Mouse (Mus musculus): ENCODE results near the gene Mllt3. TPM values are rescaled to one million over a fixed set of nuclear protein-coding genes. Genes with fewer than 3 reads are reported as not detected.

Gene Mllt3
- polyA plus RNA-seq, 1 experiment = 4.0 TPM

GRCm38 (mm10) chr4:87893498-87893897 lies 139.7 kb downstream of the Mllt3 start:
- no peaks in the 10 kb centered on the region for H3K9me3 ChIP-seq
- H3K27me3 ChIP-seq (replicated peaks) = no peaks in the 10 kb centered on the region
- peaks cover 8% of the 10 kb centered on the region; the same call in 1 of the 2 replicates for H3K4me1 ChIP-seq
- H3K36me3 ChIP-seq (replicated peaks; ENCODE audit: low read length) = no peaks in the 10 kb centered on the region
- TF ChIP-seq FLI1 (IDR thresholded peaks at IDR 0.05; ENCODE audit: low read length) (no peak), GATA1 (IDR thresholded peaks at IDR 0.05; ENCODE audit: borderline replicate concordance, low read length) (no peak)
- H3K4me3 ChIP-seq (replicated peaks) = no peak overlapping the region

- TF ChIP-seq GATA1 (IDR thresholded peaks at IDR 0.05; ENCODE audit: borderline replicate concordance, low read length) (no peak), FLI1 (IDR thresholded peaks at IDR 0.05; ENCODE audit: low read length) (no peak)
- H3K36me3 ChIP-seq (replicated peaks; ENCODE audit: low read length) = no peaks in the 10 kb centered on the region
- peaks cover 8% of the 10 kb centered on the region; the same call in 1 of the 2 replicates for H3K4me1 ChIP-seq
- no peaks in the 10 kb centered on the region for H3K27me3 ChIP-seq (replicated peaks)
- no peak overlapping the region for H3K4me3 ChIP-seq (replicated peaks)
- H3K9me3 ChIP-seq = no peaks in the 10 kb centered on the region
These were observed 140.2 kb downstream of the Mllt3 start for GRCm38 (mm10) chr4:87893012-87893411.

GRCm38 (mm10) chr4:87883225-87883875 lies 149.8 kb downstream of the Mllt3 start:
- no peaks in the 10 kb centered on the region for H3K27me3 ChIP-seq (replicated peaks)

GRCm38 (mm10) chr4:87881995-87882394 lies 151.2 kb downstream of the Mllt3 start:
- Histone ChIP-seq H3K4me1 (no peaks in the 10 kb centered on the region), H3K9me3 (no peaks in the 10 kb centered on the region), H3K4me3 (replicated peaks) (no peak overlapping the region), H3K27me3 (replicated peaks) (no peaks in the 10 kb centered on the region), H3K36me3 (replicated peaks; ENCODE audit: low read length) (no peaks in the 10 kb centered on the region)
- no peak for TF ChIP-seq GATA1 (IDR thresholded peaks at IDR 0.05; ENCODE audit: borderline replicate concordance, low read length)
- no peak for TF ChIP-seq FLI1 (IDR thresholded peaks at IDR 0.05; ENCODE audit: low read length)

More at GRCm38 (mm10) chr4:87883225-87883875, 149.8 kb downstream of the Mllt3 start:
- no peak for TF ChIP-seq FLI1 (IDR thresholded peaks at IDR 0.05; ENCODE audit: low read length)
- no peaks in the 10 kb centered on the region for H3K4me1 ChIP-seq
- no peaks in the 10 kb centered on the region for H3K36me3 ChIP-seq (replicated peaks; ENCODE audit: low read length)
- no peaks in the 10 kb centered on the region for H3K9me3 ChIP-seq
- no peak overlapping the region for H3K4me3 ChIP-seq (replicated peaks)

- no peaks in the 10 kb centered on the region for H3K9me3 ChIP-seq
- no peaks in the 10 kb centered on the region for H3K36me3 ChIP-seq (replicated peaks; ENCODE audit: low read length)
- no peaks in the 10 kb centered on the region for H3K27me3 ChIP-seq (replicated peaks)
- no peaks in the 10 kb centered on the region for H3K4me1 ChIP-seq
- no peak overlapping the region for H3K4me3 ChIP-seq (replicated peaks)
- no peak for TF ChIP-seq GATA1 (IDR thresholded peaks at IDR 0.05; ENCODE audit: borderline replicate concordance, low read length)
- no peak for TF ChIP-seq FLI1 (IDR thresholded peaks at IDR 0.05; ENCODE audit: low read length)
These were observed 151.6 kb downstream of the Mllt3 start for GRCm38 (mm10) chr4:87881583-87881982.

- Histone ChIP-seq H3K4me1 (no peaks in the 10 kb centered on the region), H3K9me3 (no peaks in the 10 kb centered on the region), H3K27me3 (replicated peaks) (no peaks in the 10 kb centered on the region), H3K36me3 (replicated peaks; ENCODE audit: low read length) (no peaks in the 10 kb centered on the region), H3K4me3 (replicated peaks) (no peak overlapping the region)
- TF ChIP-seq GATA1 (IDR thresholded peaks at IDR 0.05; ENCODE audit: borderline replicate concordance, low read length) = no peak
- TF ChIP-seq FLI1 (IDR thresholded peaks at IDR 0.05; ENCODE audit: low read length) = no peak
These were observed 152.9 kb downstream of the Mllt3 start for GRCm38 (mm10) chr4:87880297-87880696.

GRCm38 (mm10) chr4:87878701-87879100 lies 154.5 kb downstream of the Mllt3 start:
- H3K9me3 ChIP-seq = no peaks in the 10 kb centered on the region
- no peak overlapping the region for H3K4me3 ChIP-seq (replicated peaks)
- peaks cover under 1% of the 10 kb centered on the region for H3K36me3 ChIP-seq (replicated peaks; ENCODE audit: low read length)
- H3K4me1 ChIP-seq = no peaks in the 10 kb centered on the region
- H3K27me3 ChIP-seq (replicated peaks) = no peaks in the 10 kb centered on the region
- no peak for TF ChIP-seq FLI1 (IDR thresholded peaks at IDR 0.05; ENCODE audit: low read length)
- no peak for TF ChIP-seq GATA1 (IDR thresholded peaks at IDR 0.05; ENCODE audit: borderline replicate concordance, low read length)

GRCm38 (mm10) chr4:87870563-87870962 lies 162.6 kb downstream of the Mllt3 start:
- Histone ChIP-seq H3K27me3 (replicated peaks) (no peaks in the 10 kb centered on the region), H3K9me3 (no peaks in the 10 kb centered on the region), H3K4me3 (replicated peaks) (no peak overlapping the region), H3K36me3 (replicated peaks; ENCODE audit: low read length) (peaks cover 8% of the 10 kb centered on the region), H3K4me1 (peaks cover 12% of the 10 kb centered on the region; the same call in 1 of the 2 replicates)
- no peak for TF ChIP-seq FLI1 (IDR thresholded peaks at IDR 0.05; ENCODE audit: low read length)
- no peak for TF ChIP-seq GATA1 (IDR thresholded peaks at IDR 0.05; ENCODE audit: borderline replicate concordance, low read length)

GRCm38 (mm10) chr4:87866564-87866963 lies 166.6 kb downstream of the Mllt3 start:
- Histone ChIP-seq H3K36me3 (replicated peaks; ENCODE audit: low read length) (no peaks in the 10 kb centered on the region), H3K27me3 (replicated peaks) (no peaks in the 10 kb centered on the region), H3K4me1 (peaks cover 12% of the 10 kb centered on the region; the same call in 1 of the 2 replicates), H3K9me3 (no peaks in the 10 kb centered on the region), H3K4me3 (replicated peaks) (no peak overlapping the region)
- no peak for TF ChIP-seq FLI1 (IDR thresholded peaks at IDR 0.05; ENCODE audit: low read length)
- no peak for TF ChIP-seq GATA1 (IDR thresholded peaks at IDR 0.05; ENCODE audit: borderline replicate concordance, low read length)

- Histone ChIP-seq H3K4me1 (peaks cover 12% of the 10 kb centered on the region; the same call in 1 of the 2 replicates), H3K27me3 (replicated peaks) (no peaks in the 10 kb centered on the region), H3K36me3 (replicated peaks; ENCODE audit: low read length) (no peaks in the 10 kb centered on the region), H3K4me3 (replicated peaks) (no peak overlapping the region), H3K9me3 (no peaks in the 10 kb centered on the region)
- TF ChIP-seq FLI1 (IDR thresholded peaks at IDR 0.05; ENCODE audit: low read length) (no peak), GATA1 (IDR thresholded peaks at IDR 0.05; ENCODE audit: borderline replicate concordance, low read length) (no peak)
These were observed 167.3 kb downstream of the Mllt3 start for GRCm38 (mm10) chr4:87865848-87866247.

All from megakaryocyte, embryonic 14.5 days (primary cell).